Mouse (Mus musculus): ENCODE measurements around the gene Htra1.

Htra1 gene

GRCm38 (mm10) chr7:130965396-130965795 is 29.5 kb downstream of the Htra1 start:
- peak; percentile 48 for DNase-seq (ENCODE audit: extremely low read depth, insufficient read length, low spot score)

DNA sequence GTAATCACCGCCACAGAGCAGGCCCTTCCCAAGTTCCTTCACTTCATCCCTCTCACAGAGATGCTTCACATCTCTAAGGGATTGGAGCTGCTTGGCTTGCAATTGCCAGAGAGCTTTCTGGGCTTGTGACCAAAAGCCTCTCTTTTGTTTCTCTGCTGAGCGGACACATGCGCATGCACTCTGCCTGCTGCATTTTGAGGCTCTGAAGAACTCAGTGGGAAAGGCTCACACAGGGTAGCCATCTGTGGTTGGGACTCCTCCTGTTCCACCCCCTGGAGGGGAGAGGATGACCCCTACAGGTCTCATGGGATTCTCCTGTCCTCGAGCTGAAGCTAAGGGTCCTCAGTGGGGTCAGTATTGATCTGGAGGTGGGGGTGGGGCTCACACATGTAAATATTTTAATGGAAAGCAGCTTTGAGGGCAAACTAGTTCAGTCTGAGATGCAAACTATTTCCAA is 30.0 kb downstream of the Htra1 start:
- DNase-seq (ENCODE audit: extremely low read depth, insufficient read length, low spot score), result no peak

DNA sequence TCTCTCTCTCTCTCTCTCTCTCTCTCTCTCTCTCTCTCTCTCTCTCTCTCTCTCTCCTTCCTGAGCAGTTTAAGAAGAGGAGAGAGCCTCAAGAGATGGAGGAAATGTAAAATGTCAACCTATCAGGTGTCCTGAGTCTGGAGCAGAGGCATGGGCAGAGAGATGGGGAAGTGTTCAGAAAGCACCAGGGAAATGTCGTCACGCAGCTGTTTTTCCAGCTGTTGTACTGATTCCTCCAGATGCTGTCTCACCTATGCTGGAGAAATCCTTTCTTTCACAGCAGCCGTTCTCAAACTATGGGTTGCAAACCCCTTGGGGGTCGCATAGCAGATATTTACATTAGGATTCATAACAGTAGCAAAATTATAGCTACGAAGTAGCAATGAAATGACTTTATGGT is 30.5 kb downstream of the Htra1 start:
- no peak for DNase-seq (ENCODE audit: extremely low read depth, insufficient read length, low spot score)

GRCm38 (mm10) chr7:130966876-130967275 is 31.0 kb downstream of the Htra1 start:
- no peak for DNase-seq (ENCODE audit: extremely low read depth, insufficient read length, low spot score)

DNA sequence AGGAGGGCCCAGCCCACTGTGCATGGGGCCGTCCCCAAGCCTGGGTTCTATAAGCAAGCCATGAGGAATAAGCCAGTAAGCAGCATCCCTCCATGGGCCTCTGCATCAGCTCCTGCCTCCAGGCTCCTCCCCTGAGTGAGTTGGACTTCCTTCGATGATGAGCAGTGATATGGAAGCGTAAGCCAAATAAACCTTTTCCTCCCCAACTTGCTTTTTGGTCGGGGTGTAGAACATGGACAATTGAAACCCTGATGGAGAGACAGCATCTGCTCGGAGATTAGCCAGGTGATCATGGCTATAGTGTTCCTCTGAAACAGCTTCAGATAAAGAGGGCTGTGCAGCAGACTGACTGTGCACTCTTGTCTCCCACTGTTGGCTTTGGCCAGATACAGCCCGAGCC is 32.0 kb downstream of the Htra1 start:
- DNase-seq (ENCODE audit: extremely low read depth, insufficient read length, low spot score), result no peak

- DNase-seq (ENCODE audit: extremely low read depth, insufficient read length, low spot score), result peak; percentile 75
Measured at GRCm38 (mm10) chr7:130968537-130968936, 32.6 kb downstream of the Htra1 start.

DNA sequence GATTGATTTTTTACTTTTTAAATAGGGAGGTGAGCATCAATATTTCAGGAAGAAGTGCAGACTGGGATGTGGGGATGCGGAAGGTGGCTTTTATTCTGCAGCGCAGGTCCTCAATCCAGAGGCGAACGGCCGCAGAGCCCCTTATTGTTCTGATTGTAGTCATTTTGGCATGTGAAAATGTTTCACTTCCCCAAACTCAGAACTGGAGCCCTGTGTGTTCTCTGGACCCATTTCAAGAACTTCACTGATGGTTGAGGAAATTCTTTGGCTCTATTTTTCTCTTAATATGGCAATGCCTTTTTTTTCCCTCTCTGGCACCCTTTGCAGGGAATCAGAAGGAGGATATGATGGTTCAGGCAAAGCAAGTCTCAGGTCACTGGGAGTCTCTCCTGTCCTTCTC is 33.2 kb downstream of the Htra1 start:
- DNase-seq (ENCODE audit: extremely low read depth, insufficient read length, low spot score), result no peak

- DNase-seq (ENCODE audit: extremely low read depth, insufficient read length, low spot score), result no peak
Measured at GRCm38 (mm10) chr7:130969507-130969906, 33.6 kb downstream of the Htra1 start.

GRCm38 (mm10) chr7:130972767-130973166 is 36.9 kb downstream of the Htra1 start:
- no peak for DNase-seq (ENCODE audit: extremely low read depth, insufficient read length, low spot score)

- no peak for DNase-seq (ENCODE audit: extremely low read depth, insufficient read length, low spot score)
Measured at GRCm38 (mm10) chr7:130976305-130976935, 40.5 kb downstream of the Htra1 start.

- DNase-seq (ENCODE audit: extremely low read depth, insufficient read length, low spot score), result peak; percentile 82
Measured at GRCm38 (mm10) chr7:130977794-130978521, 42.0 kb downstream of the Htra1 start.

DNA sequence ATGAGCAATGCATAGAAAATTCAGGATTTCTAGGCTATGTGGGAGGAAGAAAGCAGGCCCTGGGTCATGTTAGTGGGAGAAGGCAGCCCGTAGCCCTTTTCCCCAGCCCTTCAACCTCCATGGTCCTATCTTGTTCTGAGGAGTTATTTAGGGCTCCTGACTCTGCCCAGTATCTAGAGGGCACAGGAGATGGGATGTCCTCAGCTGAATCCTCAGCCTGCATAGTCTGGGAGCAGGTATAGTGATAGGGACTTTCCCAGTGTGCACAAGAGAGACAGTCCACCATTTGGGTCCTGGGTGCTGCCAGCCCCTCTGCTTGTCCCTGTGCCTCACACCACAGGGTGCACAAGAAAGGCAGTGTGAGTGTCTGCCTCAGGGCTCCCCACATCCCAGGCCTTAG is 42.6 kb downstream of the Htra1 start:
- DNase-seq (ENCODE audit: extremely low read depth, insufficient read length, low spot score), result no peak

- peak; percentile 65 for DNase-seq (ENCODE audit: extremely low read depth, insufficient read length, low spot score)
Measured at GRCm38 (mm10) chr7:130980130-130980529, 44.2 kb downstream of the Htra1 start.

GRCm38 (mm10) chr7:130982371-130982770 is 46.5 kb downstream of the Htra1 start:
- DNase-seq (ENCODE audit: extremely low read depth, insufficient read length, low spot score), result peak; percentile 92

GRCm38 (mm10) chr7:130982881-130983280 is 47.0 kb downstream of the Htra1 start:
- DNase-seq (ENCODE audit: extremely low read depth, insufficient read length, low spot score), result no peak

GRCm38 (mm10) chr7:130984294-130984693 is 48.4 kb downstream of the Htra1 start:
- no peak for DNase-seq (ENCODE audit: extremely low read depth, insufficient read length, low spot score)

DNA sequence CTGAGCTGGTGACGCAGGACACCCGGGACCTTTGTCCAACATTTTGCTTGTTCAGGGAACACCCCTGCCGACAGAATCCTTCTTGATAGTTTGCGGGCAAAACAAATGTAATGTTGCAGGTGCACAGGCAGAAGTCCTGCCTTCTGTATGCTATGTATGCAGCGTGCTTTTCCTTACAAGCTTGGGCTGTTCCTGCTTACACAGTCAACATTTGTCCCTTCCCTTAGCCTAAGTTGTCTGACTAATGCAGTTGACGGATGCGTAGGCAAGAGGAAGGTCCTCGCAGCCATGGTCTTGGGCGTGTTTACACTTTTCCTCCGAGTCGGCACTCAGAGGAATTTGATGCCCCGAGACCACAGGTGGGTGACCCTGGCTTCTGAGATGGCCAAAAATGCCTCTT is 49.3 kb downstream of the Htra1 start:
- DNase-seq (ENCODE audit: extremely low read depth, insufficient read length, low spot score), result no peak

DNA sequence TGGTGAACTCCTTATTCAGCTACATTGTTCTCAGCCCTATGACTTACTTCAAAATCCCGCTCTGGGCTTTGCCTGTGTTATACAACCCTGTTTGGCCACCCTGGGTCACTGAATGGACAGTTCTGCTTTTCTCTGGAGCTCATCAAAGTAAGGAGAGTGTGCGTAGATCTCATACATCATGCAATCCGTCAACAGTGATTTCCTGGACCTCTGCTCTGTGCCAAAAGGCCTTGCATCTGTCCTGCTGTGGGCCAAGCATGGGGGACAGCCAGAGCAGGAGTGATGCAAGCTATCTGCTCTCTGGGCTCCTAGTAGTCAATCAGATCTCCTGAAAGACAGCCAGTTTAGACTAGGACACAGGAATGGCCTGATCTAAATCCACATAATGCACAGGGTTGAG is 49.8 kb downstream of the Htra1 start:
- DNase-seq (ENCODE audit: extremely low read depth, insufficient read length, low spot score), result no peak

- DNase-seq (ENCODE audit: extremely low read depth, insufficient read length, low spot score), result no peak
Measured at GRCm38 (mm10) chr7:130988146-130988545, 52.2 kb downstream of the Htra1 start.

DNA sequence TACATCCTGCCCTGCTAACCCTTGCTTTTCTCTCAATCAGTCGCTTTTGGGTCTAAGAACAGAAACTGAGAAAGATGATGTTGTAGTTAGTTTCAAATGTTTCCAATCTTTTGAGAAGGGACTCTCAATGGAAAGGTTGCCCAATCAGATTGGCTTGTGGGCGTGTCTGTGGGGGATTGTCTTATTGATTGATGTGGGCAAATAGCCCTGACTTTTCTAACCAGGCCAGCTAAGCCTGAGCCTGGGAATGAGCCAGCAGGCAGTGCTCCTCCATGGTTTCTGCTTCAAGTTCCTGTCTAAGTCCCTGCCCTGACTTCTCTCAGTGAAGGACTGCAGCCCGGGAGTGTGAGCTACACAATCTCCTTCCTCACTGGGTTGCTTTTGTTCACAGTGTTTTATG is 53.5 kb downstream of the Htra1 start:
- DNase-seq (ENCODE audit: extremely low read depth, insufficient read length, low spot score), result no peak

GRCm38 (mm10) chr7:130991174-130991789 is 55.4 kb downstream of the Htra1 start:
- no peak for DNase-seq (ENCODE audit: extremely low read depth, insufficient read length, low spot score)

DNA sequence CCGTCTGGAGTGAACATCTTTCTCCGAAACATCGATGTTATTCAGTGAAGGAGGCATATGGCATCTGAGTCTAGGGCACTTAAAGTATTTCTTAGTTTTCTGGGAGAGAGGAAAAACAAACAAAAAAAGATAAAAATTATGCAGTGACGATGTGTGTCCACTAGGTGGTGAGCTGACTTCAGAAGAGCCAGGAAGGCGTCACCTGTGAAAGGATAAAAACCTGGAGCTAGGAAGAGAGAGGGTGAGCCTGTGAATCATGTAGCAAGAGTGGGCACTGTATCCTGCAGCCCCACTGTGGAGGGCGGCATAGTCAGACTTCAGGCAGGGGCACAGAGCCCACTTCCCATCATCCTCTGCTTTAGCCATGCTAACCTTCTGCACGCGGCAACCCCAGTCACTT is 58.0 kb downstream of the Htra1 start:
- no peak for DNase-seq (ENCODE audit: extremely low read depth, insufficient read length, low spot score)
